Mouse (Mus musculus): ENCODE data around the gene Ano10. TPM values are rescaled to one million over a fixed set of nuclear protein-coding genes. Genes with fewer than 3 reads are reported as not detected.

Gene Ano10
- polyA plus RNA-seq, 1 experiment from 2014 or later: 35.3 TPM

DNA sequence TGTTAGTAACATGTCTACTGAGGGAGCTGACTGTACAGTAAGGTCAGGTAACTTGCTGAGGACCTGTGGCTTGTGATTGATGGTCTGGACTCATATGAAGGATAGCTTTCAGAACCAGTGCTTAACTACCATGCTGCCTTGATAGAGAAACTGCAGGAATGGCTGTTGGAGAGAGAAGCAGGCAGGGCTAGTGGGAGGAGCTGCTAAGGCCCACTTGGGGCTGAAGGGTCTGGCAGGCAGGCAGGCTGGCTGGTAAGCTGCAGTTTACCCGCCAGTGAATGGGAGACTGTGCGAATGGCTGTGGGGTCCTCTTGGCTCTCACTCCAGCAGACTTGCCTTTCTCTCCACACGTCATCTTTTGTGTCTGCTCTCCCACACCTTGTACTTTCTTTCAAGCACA, 163.6 kb downstream of the Ano10 start:
- Histone ChIP-seq H3K27me3 (ENCODE audit: control insufficient read depth, insufficient read depth, low read depth, low read length) (no peaks in the 10 kb centered on the region), H3K36me3 (ENCODE audit: control insufficient read depth, insufficient read depth, low read length) (no peaks in the 10 kb centered on the region; the same call in 1 of the 2 replicates), H3K9ac (ENCODE audit: low read depth, low read length) (no peak overlapping the region), H3K9me3 (replicated peaks; ENCODE audit: control insufficient read depth, low read length, poor library complexity, severe bottlenecking) (no peaks in the 10 kb centered on the region), H3K4me3 (ENCODE audit: low read depth, low read length) (no peak overlapping the region), H3K4me2 (ENCODE audit: low read length) (no peak overlapping the region), H3K27ac (ENCODE audit: low read length) (no peak overlapping the region), H3K4me1 (ENCODE audit: control insufficient read depth, insufficient read depth, low read length) (0 out of 2 replicates have a peak, but pooled peaks cover 4% of the 10 kb centered on the region)
- no peak for ATAC-seq
- WGBS: 40% methylated on average over 3 of the region's 3 CpGs

DNA sequence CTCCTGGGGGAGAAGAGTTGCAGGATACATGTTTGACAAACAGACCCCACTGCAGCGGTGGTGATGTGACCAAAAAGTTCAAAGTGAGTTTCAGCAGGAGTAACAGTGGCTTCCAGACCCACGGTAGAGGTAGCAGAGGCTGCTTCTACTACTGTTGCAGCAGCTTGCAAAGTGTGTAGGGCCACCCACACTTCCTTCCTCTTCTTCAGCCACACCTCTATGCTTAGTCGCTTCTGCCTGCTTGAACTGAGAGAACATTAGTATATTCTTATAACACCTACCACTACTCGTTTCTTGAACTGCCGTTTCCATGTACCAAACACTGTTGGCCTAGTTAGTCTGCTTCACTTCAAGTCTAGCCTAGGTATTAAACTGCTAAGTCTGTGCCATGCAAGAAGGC, 165.5 kb downstream of the Ano10 start:
- 88% methylated on average over 5 of the region's 5 CpGs for WGBS
- ATAC-seq: no peak
- no peak overlapping the region for H3K4me2 ChIP-seq (ENCODE audit: low read length)

DNA sequence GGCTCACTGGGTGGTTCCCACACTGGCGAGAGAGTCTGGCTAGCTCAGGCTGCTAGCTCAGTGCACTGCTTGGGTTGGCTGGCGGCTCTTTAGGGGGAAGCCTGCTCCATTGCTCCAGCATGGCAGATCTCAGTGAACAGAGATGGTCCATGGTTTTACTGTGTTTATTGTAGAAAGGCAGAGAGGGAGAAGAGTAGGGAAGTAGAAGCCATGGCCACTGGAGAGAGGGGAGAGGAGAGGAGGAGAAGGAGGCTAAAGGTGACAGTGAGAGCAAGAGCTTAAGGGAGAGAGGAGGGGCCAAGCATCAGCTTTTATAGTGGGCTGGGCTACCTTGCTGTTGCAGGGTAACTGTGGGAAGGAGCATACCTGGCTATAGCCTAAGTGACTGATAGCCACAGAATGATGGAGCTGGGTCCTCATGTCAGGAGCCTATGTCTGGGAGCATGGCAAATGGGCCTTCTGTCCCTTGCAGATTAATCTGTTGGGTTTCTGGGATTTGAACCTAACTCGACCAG, 166.9 kb downstream of the Ano10 start:
- Histone ChIP-seq H3K4me2 (ENCODE audit: low read length) (no peak overlapping the region), H3K36me3 (ENCODE audit: control insufficient read depth, insufficient read depth, low read length) (no peaks in the 10 kb centered on the region), H3K4me1 (ENCODE audit: control insufficient read depth, insufficient read depth, low read length) (0 out of 2 replicates have a peak, but pooled peaks cover 4% of the 10 kb centered on the region), H3K27ac (ENCODE audit: low read length) (no peak overlapping the region), H3K27me3 (ENCODE audit: control insufficient read depth, insufficient read depth, low read depth, low read length) (no peaks in the 10 kb centered on the region), H3K9me3 (replicated peaks; ENCODE audit: control insufficient read depth, low read length, poor library complexity, severe bottlenecking) (no peaks in the 10 kb centered on the region), H3K4me3 (ENCODE audit: low read depth, low read length) (no peak overlapping the region), H3K9ac (ENCODE audit: low read depth, low read length) (no peak overlapping the region)
- no peak for ATAC-seq
- 62% methylated on average over 3 of the region's 3 CpGs for WGBS

More for the DNA sequence above, 165.5 kb downstream of the Ano10 start:
- Histone ChIP-seq H3K9me3 (replicated peaks; ENCODE audit: control insufficient read depth, low read length, poor library complexity, severe bottlenecking) (no peaks in the 10 kb centered on the region), H3K27ac (ENCODE audit: low read length) (no peak overlapping the region), H3K36me3 (ENCODE audit: control insufficient read depth, insufficient read depth, low read length) (no peaks in the 10 kb centered on the region; the same call in 1 of the 2 replicates), H3K4me1 (ENCODE audit: control insufficient read depth, insufficient read depth, low read length) (0 out of 2 replicates have a peak, but pooled peaks cover 4% of the 10 kb centered on the region), H3K4me3 (ENCODE audit: low read depth, low read length) (no peak overlapping the region), H3K9ac (ENCODE audit: low read depth, low read length) (no peak overlapping the region), H3K27me3 (ENCODE audit: control insufficient read depth, insufficient read depth, low read depth, low read length) (no peaks in the 10 kb centered on the region)

DNA sequence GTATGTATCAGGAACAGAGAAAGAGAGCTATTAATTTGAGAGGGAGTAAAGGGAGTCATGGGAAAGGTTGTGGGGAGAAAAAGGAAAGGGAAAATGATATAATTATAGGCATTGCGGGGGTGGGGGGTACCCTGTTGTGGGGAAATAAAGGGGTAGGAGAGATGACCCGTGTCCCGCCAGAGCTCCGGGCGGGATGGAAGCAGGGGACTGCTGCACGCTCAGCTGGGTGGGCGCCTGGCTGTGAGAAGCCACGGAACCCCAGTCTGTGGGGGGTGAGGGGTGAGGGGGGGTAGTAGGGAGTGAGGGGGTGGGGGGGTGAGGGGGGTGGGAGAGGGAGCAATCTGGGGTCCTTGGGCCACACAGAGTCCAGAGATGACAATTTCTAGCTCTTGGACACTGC, 167.4 kb downstream of the Ano10 start:
- no peak for ATAC-seq
- no peaks in the 10 kb centered on the region for H3K27me3 ChIP-seq (ENCODE audit: control insufficient read depth, insufficient read depth, low read depth, low read length)
- H3K9me3 ChIP-seq (replicated peaks; ENCODE audit: control insufficient read depth, low read length, poor library complexity, severe bottlenecking): no peaks in the 10 kb centered on the region
- H3K27ac ChIP-seq (ENCODE audit: low read length): no peak overlapping the region
- H3K4me3 ChIP-seq (ENCODE audit: low read depth, low read length): no peak overlapping the region
- 0 out of 2 replicates have a peak, but pooled peaks cover 4% of the 10 kb centered on the region for H3K4me1 ChIP-seq (ENCODE audit: control insufficient read depth, insufficient read depth, low read length)
- no peaks in the 10 kb centered on the region for H3K36me3 ChIP-seq (ENCODE audit: control insufficient read depth, insufficient read depth, low read length)
- no peak overlapping the region for H3K9ac ChIP-seq (ENCODE audit: low read depth, low read length)
- 71% methylated on average over 7 of the region's 8 CpGs for WGBS
- H3K4me2 ChIP-seq (ENCODE audit: low read length): no peak overlapping the region

Small RNA genes lying within 50 kb of the gene (microRNA-seq; reads per million reads assigned to microRNA genes)
- not detected for gene Mir8106

Other genes starting within 250 kb of the Ano10 start
- gene Snrk, start 177.2 kb downstream of the Ano10 start, polyA plus RNA-seq (2015; fragmentation: Nextera tagmentation; extraction: Ambion mirVana): 93.0 and 95.4 TPM in 2 replicates
- 25.9 and 27.4 TPM in 2 replicates for gene Abhd5, start 57.2 kb upstream of the Ano10 start, polyA plus RNA-seq (2015; fragmentation: Nextera tagmentation; extraction: Ambion mirVana)

Measured in midbrain, embryonic 16.5 days (tissue).